Mouse (Mus musculus) forebrain, embryonic 14.5 days (tissue): Measurements from ENCODE around the gene Rab30. TPM values are rescaled to one million over a fixed set of nuclear protein-coding genes. Genes with fewer than 3 reads are reported as not detected.
"Not testable (repeated sequence)": the region's sequence is repeated elsewhere in the genome, so short reads cannot be mapped to it uniquely, and the experiment has no call there.

Source experiments
- ATAC-seq: fragments of 200-750 bp; cut with Nextera tagmentation; 2 replicates; pipeline ENCODE4 v1.8.0; 2017; ENCODE audit warnings: mild to moderate bottlenecking, moderate library complexity
- DNase-seq: peaks from one replicate; pipeline ENCODE4 v3.0.0-alpha.2; 2015; ENCODE audit warnings: low spot score
- H3K27ac ChIP-seq: fragments of 300-500 bp; sonication (generic); 2 replicates; pipeline ENCODE4 v1.5.1; 2014; ENCODE audit warnings: low read depth, mild to moderate bottlenecking, control low read depth, low read length, moderate library complexity
- H3K27me3 ChIP-seq: fragments of 300-500 bp; sonication (generic); replicated peaks from 2 replicates; pipeline ENCODE4 v1.6.1; 2014; ENCODE audit warnings: low read length, control low read depth, mixed read lengths; ENCODE audit not compliant: control insufficient read depth, insufficient read depth
- H3K36me3 ChIP-seq: fragments of 300-500 bp; sonication (generic); 2 replicates; pipeline ENCODE4 v1.6.1; 2014; ENCODE audit warnings: low read length, control low read depth; ENCODE audit not compliant: control insufficient read depth, insufficient read depth
- H3K4me1 ChIP-seq: fragments of 300-500 bp; sonication (generic); 2 replicates; pipeline ENCODE4 v1.6.1; 2014; ENCODE audit warnings: antibody characterized with exemption, low read length, control low read depth; ENCODE audit not compliant: control insufficient read depth, insufficient read depth
- H3K4me2 ChIP-seq: fragments of 300-500 bp; sonication (generic); 2 replicates; pipeline ENCODE4 v1.6.1; 2014; ENCODE audit warnings: mild to moderate bottlenecking, control low read depth, low read length
- H3K4me3 ChIP-seq: fragments of 300-500 bp; sonication (generic); 2 replicates; pipeline ENCODE4 v1.5.1; 2014; ENCODE audit warnings: low read depth, low read length, control low read depth
- H3K9ac ChIP-seq: fragments of 300-500 bp; sonication (generic); 2 replicates; pipeline ENCODE4 v1.6.1; 2014; ENCODE audit warnings: mild to moderate bottlenecking, low read length, control low read depth, moderate library complexity
- H3K9me3 ChIP-seq: fragments of 300-500 bp; sonication (generic); replicated peaks from 2 replicates; pipeline ENCODE4 v1.6.1; 2016; ENCODE audit warnings: low read length, control low read depth, mixed read lengths; ENCODE audit not compliant: control insufficient read depth
- WGBS: fragments of 180-500 bp; shearing (Covaris S2); extraction: QIAGEN DNeasy Blood & Tissue Kit; methylation state at CpG from one replicate; pipeline ENCODE4 v1.1.7; 2014; 5-methylcytosine and 5-hydroxymethylcytosine counted together
- polyA plus RNA-seq: library from polyadenylated mRNA; unstranded; fragments of >200 nt; fragmentation: Nextera tagmentation; extraction: Ambion mirVana; gene quantifications from 2 replicates; pipeline ENCODE4 v1.2.1, GENCODE M21; 2014

The Rab30 gene
- polyA plus RNA-seq, 1 experiment from 2014 or later: 25.9 TPM

- 60% methylated on average over 9 of the region's 9 CpGs for WGBS
- 0 out of 2 replicates have a peak, but pooled peaks have one; percentile 57 for ATAC-seq
- Histone ChIP-seq H3K27ac (no peak overlapping the region), H3K4me3 (no peak overlapping the region), H3K36me3 (no peaks in the 10 kb centered on the region), H3K9ac (no peak overlapping the region), H3K4me2 (no peak overlapping the region), H3K4me1 (peaks cover 5% of the 10 kb centered on the region; the same call in 1 of the 2 replicates), H3K27me3 (no peaks in the 10 kb centered on the region), H3K9me3 (no peaks in the 10 kb centered on the region)
- peak; percentile 42 for DNase-seq
Observed at GRCm38 (mm10) chr7:92765426-92765825, 24.0 kb downstream of the Rab30 start.

- no peaks in the 10 kb centered on the region for H3K9me3 ChIP-seq
- DNase-seq (no peak), ATAC-seq (no peak)
- H3K36me3 ChIP-seq: no peaks in the 10 kb centered on the region
- H3K27ac ChIP-seq: no peak overlapping the region
- 0 out of 2 replicates have a peak overlapping the region, but pooled peaks have one; percentile 8 for H3K9ac ChIP-seq
- no peak overlapping the region for H3K4me2 ChIP-seq
- no peaks in the 10 kb centered on the region for H3K27me3 ChIP-seq
- H3K4me3 ChIP-seq: no peak overlapping the region
- H3K4me1 ChIP-seq: peaks cover 5% of the 10 kb centered on the region; the same call in 1 of the 2 replicates
- 53% methylated on average over 9 of the region's 9 CpGs for WGBS
Observed at GRCm38 (mm10) chr7:92766096-92767090, 25.0 kb downstream of the Rab30 start.

GRCm38 (mm10) chr7:92768116-92768515 lies 26.7 kb downstream of the Rab30 start:
- H3K27ac ChIP-seq, H3K4me1 ChIP-seq, H3K27me3 ChIP-seq, H3K9ac ChIP-seq, H3K9me3 ChIP-seq, DNase-seq, H3K4me3 ChIP-seq, H3K4me2 ChIP-seq, ATAC-seq, H3K36me3 ChIP-seq: not testable (repeated sequence)
- WGBS: 97% methylated on average over 12 of the region's 12 CpGs

GRCm38 (mm10) chr7:92768859-92769258 lies 27.5 kb downstream of the Rab30 start:
- Histone ChIP-seq H3K27me3 (no peaks in the 10 kb centered on the region), H3K36me3 (no peaks in the 10 kb centered on the region), H3K4me1 (peaks cover 5% of the 10 kb centered on the region; the same call in 1 of the 2 replicates), H3K9me3 (no peaks in the 10 kb centered on the region), H3K27ac (no peak overlapping the region), H3K9ac (no peak overlapping the region), H3K4me3 (no peak overlapping the region), H3K4me2 (no peak overlapping the region)
- ATAC-seq (no peak), DNase-seq (no peak)
- WGBS: 76% methylated on average over 7 of the region's 7 CpGs

GRCm38 (mm10) chr7:92773006-92773405 lies 31.6 kb downstream of the Rab30 start:
- H3K4me1 ChIP-seq: peaks cover 17% of the 10 kb centered on the region; the same call in 1 of the 2 replicates
- no peaks in the 10 kb centered on the region for H3K27me3 ChIP-seq
- no peak overlapping the region for H3K4me2 ChIP-seq
- 92% methylated on average over 3 of the region's 3 CpGs for WGBS
- ATAC-seq: no peak
- H3K9me3 ChIP-seq: no peaks in the 10 kb centered on the region
- H3K9ac ChIP-seq: no peak overlapping the region
- no peak overlapping the region for H3K4me3 ChIP-seq
- H3K27ac ChIP-seq: no peak overlapping the region
- DNase-seq: no peak
- no peaks in the 10 kb centered on the region for H3K36me3 ChIP-seq

- no peaks in the 10 kb centered on the region for H3K36me3 ChIP-seq
- H3K4me2 ChIP-seq: no peak overlapping the region
- WGBS: 90% methylated on average over 3 of the region's 3 CpGs
- no peak for DNase-seq
- H3K4me1 ChIP-seq: peaks cover 17% of the 10 kb centered on the region; the same call in 1 of the 2 replicates
- no peaks in the 10 kb centered on the region for H3K9me3 ChIP-seq
- no peak overlapping the region for H3K4me3 ChIP-seq
- no peak overlapping the region for H3K9ac ChIP-seq
- H3K27me3 ChIP-seq: no peaks in the 10 kb centered on the region
- H3K27ac ChIP-seq: no peak overlapping the region
- ATAC-seq: no peak
Observed at GRCm38 (mm10) chr7:92773596-92773995, 32.2 kb downstream of the Rab30 start.

GRCm38 (mm10) chr7:92774741-92775140 lies 33.3 kb downstream of the Rab30 start:
- H3K4me2 ChIP-seq: no peak overlapping the region
- no peaks in the 10 kb centered on the region for H3K9me3 ChIP-seq
- peaks cover 17% of the 10 kb centered on the region; the same call in 1 of the 2 replicates for H3K4me1 ChIP-seq
- H3K27me3 ChIP-seq: no peaks in the 10 kb centered on the region
- H3K9ac ChIP-seq: no peak overlapping the region
- H3K27ac ChIP-seq: no peak overlapping the region
- no peak overlapping the region for H3K4me3 ChIP-seq
- ATAC-seq (no peak), DNase-seq (no peak)
- H3K36me3 ChIP-seq: no peaks in the 10 kb centered on the region
- WGBS: 91% methylated on average over 5 of the region's 5 CpGs

GRCm38 (mm10) chr7:92775703-92776102 lies 34.3 kb downstream of the Rab30 start:
- Histone ChIP-seq H3K4me1 (peaks cover 17% of the 10 kb centered on the region; the same call in 1 of the 2 replicates), H3K4me3 (no peak overlapping the region), H3K27ac (no peak overlapping the region; the same call in 1 of the 2 replicates), H3K36me3 (no peaks in the 10 kb centered on the region), H3K9ac (no peak overlapping the region), H3K27me3 (no peaks in the 10 kb centered on the region), H3K9me3 (no peaks in the 10 kb centered on the region), H3K4me2 (no peak overlapping the region)
- no peak for ATAC-seq
- 47% methylated on average over 2 of the region's 2 CpGs for WGBS
- DNase-seq: no peak

- Histone ChIP-seq H3K4me3 (no peak overlapping the region), H3K4me2 (peak overlapping the region; percentile 46), H3K4me1 (peaks cover 17% of the 10 kb centered on the region; the same call in 1 of the 2 replicates), H3K9ac (no peak overlapping the region), H3K36me3 (no peaks in the 10 kb centered on the region), H3K9me3 (no peaks in the 10 kb centered on the region), H3K27me3 (no peaks in the 10 kb centered on the region), H3K27ac (peak overlapping the region; percentile 71; the same call in 1 of the 2 replicates)
- no peak for ATAC-seq
- 44% methylated on average over 4 of the region's 4 CpGs for WGBS
- DNase-seq: no peak
Observed at GRCm38 (mm10) chr7:92776647-92777046, 35.2 kb downstream of the Rab30 start.
